Mouse (Mus musculus) erythroblast, adult 5-6 weeks (primary cell): ENCODE results near the gene Fam162b. TPM values are rescaled to one million over a fixed set of nuclear protein-coding genes. Genes with fewer than 3 reads are reported as not detected.

Experiments
- total RNA-seq, 2 experiments: library from RNA; stranded (forward) in 1 of 2; stranded (reverse) in 1 of 2; fragments of 150-400 nt in 1 of 2; fragments of 200-764, 138-1000 nt in 1 of 2; gene quantifications; 2 replicates each; pipeline versions ENCODE4 v1.2.3 to v1.2.4; 2015 to 2017; ENCODE audit warnings: low replicate concordance in 2 of 2

The Fam162b gene
- total RNA-seq, 2 experiments from 2014 or later: not detected

Other genes starting within 250 kb of the Fam162b start
- gene Gm49339, start 109.9 kb downstream of the Fam162b start, total RNA-seq (2015; ENCODE audit: low replicate concordance): not detected in 2 replicates
- gene Gm49339, start 109.9 kb downstream of the Fam162b start, total RNA-seq (2017; ENCODE audit: low replicate concordance): 9.6 TPM in 1 of 2 replicates, not detected in the other
- gene Lilr4b, start 109.9 kb downstream of the Fam162b start, total RNA-seq (2015; ENCODE audit: low replicate concordance): 82.0 and 89.4 TPM in 2 replicates
- gene Lilr4b, start 109.9 kb downstream of the Fam162b start, total RNA-seq (2017; ENCODE audit: low replicate concordance): 37.5 and 48.1 TPM in 2 replicates
- gene Lilrb4a, start 99.6 kb downstream of the Fam162b start, total RNA-seq (2015; ENCODE audit: low replicate concordance): 113 and 137 TPM in 2 replicates
- gene Lilrb4a, start 99.6 kb downstream of the Fam162b start, total RNA-seq (2017; ENCODE audit: low replicate concordance): 53.0 and 63.1 TPM in 2 replicates
- not detected in 2 replicates for gene Gprc6a, start 40.9 kb upstream of the Fam162b start, total RNA-seq (2015; ENCODE audit: low replicate concordance)
- gene Gprc6a, start 40.9 kb upstream of the Fam162b start, total RNA-seq (2017; ENCODE audit: low replicate concordance): not detected in 2 replicates
- not detected in 2 replicates for gene Rfx6, start 87.2 kb upstream of the Fam162b start, total RNA-seq (2015; ENCODE audit: low replicate concordance)
- not detected in 2 replicates for gene Rfx6, start 87.2 kb upstream of the Fam162b start, total RNA-seq (2017; ENCODE audit: low replicate concordance)